In the genomic region with DNA sequence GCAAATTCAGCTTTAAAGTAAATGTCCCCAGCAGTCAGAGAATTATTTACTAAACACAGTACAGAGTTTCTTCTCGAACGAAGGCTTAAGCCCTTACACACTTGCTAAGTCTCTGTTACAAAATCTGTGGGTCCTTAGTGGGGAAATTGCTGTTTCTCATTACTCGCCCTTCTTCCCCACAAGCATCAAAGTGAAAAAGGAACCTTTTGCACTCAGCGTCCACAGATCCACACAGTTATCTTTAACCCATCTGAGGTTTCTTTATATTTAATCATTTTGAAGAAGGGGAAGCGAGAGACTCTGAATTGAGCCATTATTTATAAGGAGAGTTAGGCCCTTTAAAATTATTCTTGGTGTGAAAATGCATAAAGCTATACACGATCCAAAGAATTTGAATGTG, we compare ENCODE assay signal across 26 mouse cellular contexts.
"Had no signal": no experiment of that assay in that cellular context is flagged by ENCODE, and none has a peak within 500 bp of the region (broad histone marks: within the 10 kb centered on the region; RNA-seq: fewer than 3 reads in every experiment).

No protein-coding gene starts in this region.

- ATAC-seq: hindbrain, embryonic 16.5 days; inflammation-experienced regulatory T-cells, adult 6 months; intestine, embryonic 15.5 days; intestine, postnatal 0 days had no signal

- H3K4me1 ChIP-seq: heart, embryonic 13.5 days; heart, embryonic 15.5 days; hindbrain, embryonic 13.5 days; intestine, embryonic 15.5 days; limb, embryonic 10.5 days; limb, embryonic 12.5 days; liver, embryonic 13.5 days had no signal

- H3K27ac ChIP-seq: gastrocnemius, adult 2 months; heart, adult 2 months; heart, embryonic 13.5 days; heart, embryonic 15.5 days; hindbrain, embryonic 13.5 days; intestine, embryonic 15.5 days; kidney, postnatal 0 days; layer of hippocampus, adult 2 months; left cerebral cortex, adult 2 months; limb, embryonic 10.5 days; limb, embryonic 12.5 days; liver, embryonic 13.5 days had no signal

- H3K4me3 ChIP-seq: gastrocnemius, adult 2 months; heart, adult 2 months; heart, embryonic 13.5 days; heart, embryonic 15.5 days; hindbrain, embryonic 13.5 days; intestine, embryonic 15.5 days; layer of hippocampus, adult 2 months; left cerebral cortex, adult 2 months; limb, embryonic 10.5 days; limb, embryonic 12.5 days; liver, embryonic 13.5 days had no signal

- DNase-seq: gastrocnemius, adult 2 months; gastrocnemius, postnatal 10 days; gastrocnemius, postnatal 25 days; heart, adult 2 months; heart, postnatal 14 days; heart, postnatal 36 days; kidney, adult 18-20 months; kidney, adult 8-10 months; kidney, postnatal 14 days; kidney, postnatal 4 days; liver; liver, embryonic 13.5 days had no signal

- H3K4me2 ChIP-seq: heart, embryonic 11.5 days; heart, embryonic 13.5 days; heart, embryonic 15.5 days; hindbrain, embryonic 13.5 days; intestine, embryonic 15.5 days; limb, embryonic 12.5 days; liver, embryonic 11.5 days; liver, embryonic 13.5 days had no signal

- H3K36me3 ChIP-seq: heart, embryonic 13.5 days; heart, embryonic 15.5 days; hindbrain, embryonic 13.5 days; intestine, embryonic 15.5 days; limb, embryonic 10.5 days; limb, embryonic 12.5 days; liver, embryonic 13.5 days had no signal

- H3K27me3 ChIP-seq: heart, embryonic 13.5 days; heart, embryonic 15.5 days; hindbrain, embryonic 13.5 days; intestine, embryonic 15.5 days; limb, embryonic 12.5 days; liver, embryonic 13.5 days had no signal

- H3K9me3 ChIP-seq: heart, embryonic 13.5 days; heart, embryonic 15.5 days; hindbrain, embryonic 13.5 days; intestine, embryonic 15.5 days; limb, embryonic 10.5 days; limb, embryonic 12.5 days; liver, embryonic 13.5 days had no signal

- H3K9ac ChIP-seq: heart, embryonic 13.5 days; heart, embryonic 15.5 days; hindbrain, embryonic 13.5 days; intestine, embryonic 15.5 days; limb, embryonic 12.5 days; liver, embryonic 13.5 days had no signal
